Mouse (Mus musculus): ENCODE results near the gene Frzb.
"Not testable (repeated sequence)": the region's sequence is repeated elsewhere in the genome, so short reads cannot be mapped to it uniquely, and the experiment has no call there.

Gene Frzb

DNA sequence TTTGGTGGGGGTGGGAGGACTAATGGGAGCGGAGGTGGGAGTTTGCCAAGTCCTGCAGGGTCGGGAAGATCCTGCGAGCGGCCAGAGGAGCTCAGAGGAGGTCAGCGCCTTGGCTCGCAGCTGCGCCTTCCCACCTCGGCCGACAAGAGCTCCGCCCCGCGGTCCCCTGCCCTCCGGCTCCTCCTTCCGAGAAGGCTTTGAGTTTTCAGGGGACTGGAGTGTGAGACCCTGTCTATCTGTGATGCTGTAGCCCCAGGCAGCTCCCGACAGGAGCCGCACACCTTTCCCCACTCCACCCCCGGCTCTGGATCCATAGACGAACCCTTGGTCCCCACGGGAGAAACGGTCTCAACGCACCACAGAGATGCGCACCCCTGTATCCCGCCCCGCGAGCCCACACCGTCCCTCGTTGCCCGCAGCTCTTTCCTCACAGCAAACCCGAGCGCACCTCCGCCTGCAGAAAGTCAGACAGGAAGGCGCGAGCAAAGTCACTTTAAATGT is at the start of gene Frzb:
Gene Frzb, minus strand, starts transcription at position 335 of the 501 bp plus-strand sequence.
- DNase-seq (ENCODE audit: low spot score): peak; percentile 38

- DNase-seq (ENCODE audit: low spot score): not testable (repeated sequence)
These were observed 47.9 kb upstream of the Frzb start for GRCm38 (mm10) chr2:80495304-80495703.

GRCm38 (mm10) chr2:80486851-80487250 is 39.4 kb upstream of the Frzb start:
- DNase-seq (ENCODE audit: low spot score): no peak

DNA sequence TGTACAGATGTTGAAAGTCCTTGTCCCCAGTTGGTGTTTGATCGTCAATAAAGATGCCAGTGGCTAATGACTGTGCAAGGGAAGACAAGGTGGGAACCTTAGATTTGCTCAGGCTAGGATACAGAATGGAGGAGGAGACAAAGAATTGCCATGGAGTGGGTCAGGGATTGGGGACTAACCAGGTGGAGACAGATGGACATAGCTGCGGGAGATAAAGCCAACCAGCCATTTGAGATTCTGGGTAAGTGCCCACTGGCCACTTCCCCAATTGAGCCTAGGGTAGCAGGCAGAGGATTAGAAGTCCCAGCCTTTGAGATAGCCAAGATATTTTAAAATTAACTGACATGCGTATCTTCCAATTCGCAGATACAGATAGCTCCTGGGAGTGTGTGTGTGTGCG is 37.5 kb upstream of the Frzb start:
- DNase-seq (ENCODE audit: low spot score): no peak

- DNase-seq (ENCODE audit: low spot score): no peak
These were observed 28.4 kb upstream of the Frzb start for GRCm38 (mm10) chr2:80475831-80476230.

DNA sequence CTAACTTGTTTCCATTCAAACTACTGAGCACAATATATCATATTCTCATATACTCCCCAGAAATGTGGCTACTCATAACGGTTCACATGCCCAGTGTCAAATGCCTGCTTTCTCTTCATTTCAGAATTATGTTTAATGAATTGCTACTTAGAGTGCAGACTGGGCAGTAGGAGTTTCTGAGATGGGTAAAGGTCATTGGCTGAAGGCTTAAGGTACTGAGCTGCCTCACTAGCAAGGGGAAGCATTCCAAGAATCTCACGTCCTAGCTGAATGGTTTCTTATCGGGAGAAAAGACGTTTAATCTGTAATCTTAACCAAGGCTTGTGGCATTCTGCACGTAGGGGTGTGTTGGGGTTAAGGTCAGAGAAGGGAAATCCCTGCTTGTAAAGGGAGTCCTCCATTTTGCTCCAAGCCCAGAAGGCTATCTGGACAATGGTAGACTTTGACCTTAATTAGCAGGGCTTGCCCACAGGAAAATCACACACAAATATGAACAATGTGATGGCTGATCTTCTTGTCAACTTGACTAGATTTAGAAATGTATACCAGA is 26.9 kb upstream of the Frzb start:
- DNase-seq (ENCODE audit: low spot score): no peak

DNA sequence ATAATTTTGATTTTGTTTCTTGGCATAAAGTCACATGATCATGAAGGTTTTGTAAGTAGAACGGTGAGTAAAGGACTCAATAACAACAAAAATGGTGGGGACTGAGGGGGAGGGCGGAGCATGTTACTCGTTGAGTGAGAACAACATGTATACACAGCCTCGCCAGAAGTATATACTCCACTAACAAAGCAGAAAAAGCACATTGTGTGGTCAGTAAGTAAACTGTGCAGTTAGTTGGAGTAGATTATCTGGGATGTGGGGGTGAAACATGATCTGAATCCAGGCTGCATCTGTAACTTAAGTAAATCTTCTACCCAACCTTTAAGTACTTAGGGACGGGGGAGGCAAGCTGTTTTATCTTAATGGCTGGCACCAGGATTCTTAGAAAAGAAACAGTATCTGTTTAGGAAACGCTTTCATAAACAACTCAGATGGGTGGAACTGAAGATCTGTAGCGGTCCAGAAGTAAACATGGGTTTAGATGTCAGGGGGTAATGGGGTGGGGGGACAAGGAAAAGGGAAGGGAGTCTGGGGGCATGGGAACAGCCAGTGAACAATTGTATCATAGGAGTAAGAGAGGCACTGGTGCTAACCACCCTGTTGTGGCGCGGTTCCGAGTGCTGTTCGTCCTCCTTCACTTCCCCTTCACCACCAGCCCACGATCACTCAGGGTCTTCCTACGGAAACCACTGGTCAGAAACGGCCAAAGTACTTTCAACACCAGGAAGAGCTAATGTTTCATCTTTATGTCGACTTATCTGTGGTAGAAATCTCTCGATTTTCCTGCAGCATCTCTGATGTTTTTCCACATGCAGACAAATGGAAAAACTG is 18.8 kb upstream of the Frzb start:
- DNase-seq (ENCODE audit: low spot score): no peak

DNA sequence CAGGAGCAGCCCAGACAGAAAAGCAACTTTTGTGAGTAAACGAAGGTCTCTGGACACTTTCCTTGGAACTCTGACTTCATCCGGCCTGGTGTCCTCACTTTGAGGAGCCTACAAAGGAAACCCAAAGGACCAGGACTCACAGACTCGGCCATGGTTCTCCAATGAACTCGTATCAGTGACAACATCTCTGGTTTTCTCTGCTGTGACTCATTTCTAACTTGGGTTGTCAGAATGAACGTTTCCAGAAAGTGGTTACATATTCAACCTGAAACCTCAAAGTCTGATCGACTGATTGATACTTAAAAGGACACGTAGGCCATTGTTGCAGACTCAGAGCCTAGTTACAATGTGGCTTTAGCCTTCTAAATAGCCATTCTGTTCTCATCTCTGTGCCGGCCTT is 14.4 kb upstream of the Frzb start:
- DNase-seq (ENCODE audit: low spot score): no peak

- no peak for DNase-seq (ENCODE audit: low spot score)
These were observed 806 bp upstream of the Frzb start for GRCm38 (mm10) chr2:80448231-80448630.

GRCm38 (mm10) chr2:80446308-80447151 is 895 bp downstream of the Frzb start:
- peak; percentile 1 for DNase-seq (ENCODE audit: low spot score)

DNA sequence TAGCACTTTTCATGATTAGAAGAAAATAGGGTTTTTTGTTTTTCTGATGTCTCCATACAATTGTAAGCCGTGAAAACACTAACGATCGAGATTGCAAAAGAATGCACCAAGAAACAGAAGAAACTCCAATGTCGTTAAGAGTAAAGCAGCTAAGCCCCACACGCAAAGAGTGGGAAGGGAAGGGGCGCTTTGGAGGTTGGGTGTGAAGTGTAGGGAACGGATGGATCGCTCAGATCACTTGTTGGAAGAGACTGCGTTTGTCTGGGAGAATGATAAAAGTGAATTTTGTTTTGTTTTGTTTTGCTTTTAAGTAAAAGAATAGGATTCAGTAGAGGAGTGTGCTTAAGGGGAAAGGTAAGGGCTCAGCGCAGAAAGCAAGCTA is 1.5 kb downstream of the Frzb start:
- DNase-seq (ENCODE audit: low spot score): no peak

DNA sequence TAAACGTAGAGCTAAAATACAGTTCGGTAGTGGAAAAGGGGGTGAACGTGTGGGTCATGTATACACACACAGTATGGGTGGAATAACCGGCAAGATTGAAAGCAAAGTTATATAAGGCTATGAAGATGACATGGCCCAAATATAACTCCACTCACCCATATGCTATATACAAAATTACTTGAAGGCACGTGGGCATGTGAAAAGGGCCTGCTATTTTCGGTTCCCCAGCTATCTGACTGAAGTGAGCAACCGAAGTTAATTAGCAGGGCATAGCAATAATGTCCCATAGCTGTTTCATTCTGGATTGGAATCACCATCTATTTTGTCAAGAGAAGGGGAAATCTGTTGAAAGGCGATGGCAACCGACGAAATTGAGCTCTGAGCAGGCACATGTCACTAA is 1.9 kb downstream of the Frzb start:
- no peak for DNase-seq (ENCODE audit: low spot score)

GRCm38 (mm10) chr2:80444418-80445365 is 2.7 kb downstream of the Frzb start:
- no peak for DNase-seq (ENCODE audit: low spot score)

GRCm38 (mm10) chr2:80443962-80444361 is 3.5 kb downstream of the Frzb start:
- no peak for DNase-seq (ENCODE audit: low spot score)

GRCm38 (mm10) chr2:80441386-80441785 is 6.0 kb downstream of the Frzb start:
- no peak for DNase-seq (ENCODE audit: low spot score)

- no peak for DNase-seq (ENCODE audit: low spot score)
These were observed 8.6 kb downstream of the Frzb start for GRCm38 (mm10) chr2:80438854-80439253.

DNA sequence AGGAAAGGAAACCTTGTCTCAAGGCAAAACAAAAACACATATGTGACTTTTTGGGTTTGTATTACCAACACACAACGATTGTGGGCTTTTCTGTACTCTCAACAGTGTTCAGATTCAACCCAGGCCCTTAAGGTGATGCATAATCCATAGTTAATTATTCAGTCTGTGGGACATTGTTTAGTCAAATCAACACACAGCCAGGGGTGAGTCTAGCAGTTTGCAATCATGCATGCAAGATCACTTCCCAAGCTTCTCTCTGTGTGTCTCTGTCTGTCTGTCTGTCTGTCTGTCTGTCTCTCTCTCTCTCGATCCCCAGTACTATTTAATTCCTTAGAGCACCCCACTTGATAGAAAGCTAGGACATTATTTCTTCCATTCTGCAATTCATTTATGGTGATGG is 10.0 kb downstream of the Frzb start:
- DNase-seq (ENCODE audit: low spot score): no peak

- DNase-seq (ENCODE audit: low spot score): no peak
These were observed 12.4 kb downstream of the Frzb start for GRCm38 (mm10) chr2:80434783-80435572.

DNA sequence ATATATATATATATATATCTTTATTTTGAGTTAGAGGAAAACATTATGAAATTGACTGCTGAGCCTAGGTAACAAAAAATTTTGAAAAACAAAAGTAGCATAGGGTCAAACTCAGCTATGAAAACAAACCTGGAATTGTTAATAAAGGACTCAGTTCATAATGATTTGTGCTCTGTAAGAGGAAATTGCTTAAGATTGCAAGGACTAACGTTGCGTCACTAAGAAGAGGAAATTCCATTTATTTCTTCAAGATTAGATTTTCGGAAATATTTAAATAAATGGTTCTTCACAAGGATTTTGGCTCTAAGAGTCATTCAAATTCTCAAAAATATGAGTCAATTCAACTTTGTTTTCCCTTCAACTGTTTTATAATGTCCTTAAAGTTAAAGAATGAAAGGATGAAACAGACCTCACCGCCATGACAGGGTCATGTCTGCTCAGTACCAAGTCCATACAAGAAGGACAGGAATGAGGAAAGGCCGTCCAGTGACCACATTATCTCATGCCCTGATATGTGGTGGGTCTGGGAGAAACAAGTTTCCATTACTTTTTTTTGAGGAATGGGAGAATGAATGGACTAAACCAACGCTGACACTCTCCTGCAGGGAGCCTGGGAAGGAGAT is 14.1 kb downstream of the Frzb start:
- no peak for DNase-seq (ENCODE audit: low spot score)

- DNase-seq (ENCODE audit: low spot score): no peak
These were observed 16.9 kb downstream of the Frzb start for GRCm38 (mm10) chr2:80430357-80431053.
